Mouse (Mus musculus): Measurements from ENCODE around the gene Nap1l4. TPM values are rescaled to one million over a fixed set of nuclear protein-coding genes. Genes with fewer than 3 reads are reported as not detected.

Nap1l4 gene
- 50.0 and 50.1 TPM in 2 replicates for polyA plus RNA-seq (2012; rRNA removed)

DNA sequence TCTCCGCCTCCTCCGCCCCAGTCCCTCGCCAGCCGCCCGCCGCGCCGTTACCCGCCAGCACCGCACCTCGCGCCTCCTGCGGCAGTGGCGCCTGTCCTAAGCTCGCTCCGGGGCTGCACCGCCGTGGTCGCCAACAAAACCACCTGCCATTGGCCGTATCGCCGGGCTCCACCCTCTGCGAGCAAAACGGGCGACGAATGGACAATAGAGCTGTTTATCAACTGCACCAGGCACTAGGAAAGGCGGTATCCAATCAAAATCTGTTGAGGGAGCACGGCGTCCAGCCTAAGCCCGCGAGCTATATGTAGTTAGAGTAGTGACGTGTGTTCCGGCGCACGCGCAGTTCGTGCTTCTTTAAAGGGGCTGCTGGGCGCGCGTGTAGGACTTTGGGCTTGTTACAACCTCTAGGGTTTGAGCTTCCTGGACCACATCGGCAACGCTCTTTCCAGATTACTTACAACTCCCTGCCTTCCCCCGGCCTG is at the start of gene Nap1l4:
Nap1l4 (minus strand) TSS at position 131 of the 482 bp plus-strand sequence.
- under 1% methylated on average over 43 of the region's 43 CpGs for WGBS
- H3K4me3 ChIP-seq (ENCODE audit: extremely low read depth, insufficient read depth, insufficient read length): peak within 1 kb of the TSS; percentile 79
- TF ChIP-seq CTCF (IDR thresholded peaks at IDR 0.05; ENCODE audit: extremely low read depth, insufficient read depth, insufficient read length, insufficient replicate concordance): no peak
- peak; percentile 82 for TF ChIP-seq POLR2A (IDR thresholded peaks at IDR 0.05; ENCODE audit: low read depth, low read length)

DNA sequence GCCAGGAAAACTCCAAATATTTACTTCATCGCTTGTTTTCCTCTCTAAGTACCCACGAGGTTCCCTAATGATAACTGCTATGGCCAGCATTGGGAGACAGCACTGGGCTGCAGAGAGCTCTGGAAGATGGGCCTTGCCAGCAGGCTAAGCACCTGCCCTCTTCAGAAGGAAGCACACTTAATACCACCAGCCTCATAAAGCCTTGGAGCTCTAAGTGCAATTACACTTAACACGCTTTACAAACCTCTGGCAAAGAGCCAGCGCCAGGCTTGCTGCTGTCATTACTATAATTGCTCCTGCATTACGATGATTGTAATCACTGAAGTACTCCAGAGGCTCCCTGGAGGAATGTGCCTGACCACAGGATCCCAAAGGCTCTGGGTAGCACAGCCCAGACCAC is 46.0 kb upstream of the Nap1l4 start:
- Histone ChIP-seq H3K27me3 (ENCODE audit: control insufficient read depth, insufficient read depth, low read length) (no peaks in the 10 kb centered on the region), H3K36me3 (ENCODE audit: control insufficient read depth, insufficient read depth, low read length) (no peaks in the 10 kb centered on the region), H3K4me1 (ENCODE audit: control insufficient read depth, insufficient read depth, insufficient read length) (peaks cover 6% of the 10 kb centered on the region; the same call in 1 of the 2 replicates), H3K4me3 (ENCODE audit: extremely low read depth, insufficient read depth, insufficient read length) (no peak overlapping the region), H3K27ac (ENCODE audit: insufficient read depth, low read length) (no peak overlapping the region)
- TF ChIP-seq POLR2A (IDR thresholded peaks at IDR 0.05; ENCODE audit: low read depth, low read length): no peak
- TF ChIP-seq CTCF (IDR thresholded peaks at IDR 0.05; ENCODE audit: extremely low read depth, insufficient read depth, insufficient read length, insufficient replicate concordance): no peak
- DNase-seq (ENCODE audit: low read depth in 1 of 2, low spot score in 2 of 2): no peak
- 84% methylated on average over 5 of the region's 5 CpGs for WGBS

More for the DNA sequence above, at the start of gene Nap1l4:
- H3K27me3 ChIP-seq (ENCODE audit: control insufficient read depth, insufficient read depth, low read length): no peaks in the 10 kb centered on the region
- peak; percentile 94 to 98 for DNase-seq (ENCODE audit: low read depth in 1 of 2, low spot score in 2 of 2)
- H3K27ac ChIP-seq (ENCODE audit: insufficient read depth, low read length): peak within 1 kb of the TSS; percentile 93
- peaks cover 7% of the 10 kb centered on the region; the same call in 1 of the 2 replicates for H3K4me1 ChIP-seq (ENCODE audit: control insufficient read depth, insufficient read depth, insufficient read length)
- 0 out of 2 replicates have a peak, but pooled peaks cover 1% of the 10 kb centered on the region for H3K36me3 ChIP-seq (ENCODE audit: control insufficient read depth, insufficient read depth, low read length)

DNA sequence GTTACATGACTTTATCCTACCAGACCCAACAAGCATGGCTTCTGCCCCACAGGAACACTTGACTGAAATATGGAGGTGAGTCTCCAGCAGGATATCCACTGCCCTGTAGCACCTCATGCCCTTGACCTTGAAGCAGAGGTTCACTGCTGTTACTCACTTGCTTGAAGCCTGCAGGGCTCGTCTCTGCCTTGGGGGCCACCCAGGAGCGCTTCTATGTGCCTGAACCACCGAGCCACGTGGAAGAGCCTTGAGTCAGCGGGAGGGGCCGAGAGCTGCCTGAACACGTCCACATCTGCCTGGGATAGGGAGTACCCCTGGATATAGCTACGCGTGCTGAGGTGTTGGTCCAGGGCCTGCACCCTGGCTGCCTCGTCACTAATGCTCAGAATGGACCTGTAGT is 43.3 kb upstream of the Nap1l4 start:
- H3K36me3 ChIP-seq (ENCODE audit: control insufficient read depth, insufficient read depth, low read length): peaks cover 5% of the 10 kb centered on the region; the same call in 1 of the 2 replicates

DNA sequence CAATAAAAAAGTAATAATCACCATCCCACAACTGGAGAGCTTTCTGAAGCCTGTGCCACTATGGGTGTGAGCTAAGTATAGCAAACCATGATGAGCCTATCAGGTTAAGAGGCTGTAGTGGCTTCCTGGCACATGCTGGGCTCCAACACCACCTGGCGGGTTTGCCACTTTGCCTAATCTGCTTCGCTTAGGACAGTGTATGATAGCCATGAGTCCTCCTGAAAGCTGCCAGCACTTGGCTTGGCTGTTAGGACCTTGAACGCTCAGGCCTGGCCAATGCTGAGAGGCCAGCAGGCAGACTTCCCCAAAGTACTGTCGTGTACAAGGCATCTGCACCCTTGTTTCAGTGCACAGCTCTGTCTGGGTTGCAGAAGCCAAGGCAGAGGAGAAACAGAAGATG is 39.1 kb upstream of the Nap1l4 start:
- no peak for DNase-seq (ENCODE audit: low read depth in 1 of 2, low spot score in 2 of 2)
- TF ChIP-seq POLR2A (IDR thresholded peaks at IDR 0.05; ENCODE audit: low read depth, low read length) (no peak), CTCF (IDR thresholded peaks at IDR 0.05; ENCODE audit: extremely low read depth, insufficient read depth, insufficient read length, insufficient replicate concordance) (no peak)
- no peaks in the 10 kb centered on the region for H3K27me3 ChIP-seq (ENCODE audit: control insufficient read depth, insufficient read depth, low read length)
- WGBS: 88% methylated on average over 4 of the region's 4 CpGs
- no peak overlapping the region for H3K27ac ChIP-seq (ENCODE audit: insufficient read depth, low read length)
- no peak overlapping the region for H3K4me3 ChIP-seq (ENCODE audit: extremely low read depth, insufficient read depth, insufficient read length)
- H3K4me1 ChIP-seq (ENCODE audit: control insufficient read depth, insufficient read depth, insufficient read length): no peaks in the 10 kb centered on the region
- H3K36me3 ChIP-seq (ENCODE audit: control insufficient read depth, insufficient read depth, low read length): peaks cover 22% of the 10 kb centered on the region

More for the DNA sequence above, 43.3 kb upstream of the Nap1l4 start:
- no peak for DNase-seq (ENCODE audit: low read depth in 1 of 2, low spot score in 2 of 2)
- Histone ChIP-seq H3K4me3 (ENCODE audit: extremely low read depth, insufficient read depth, insufficient read length) (no peak overlapping the region), H3K4me1 (ENCODE audit: control insufficient read depth, insufficient read depth, insufficient read length) (no peaks in the 10 kb centered on the region), H3K27me3 (ENCODE audit: control insufficient read depth, insufficient read depth, low read length) (no peaks in the 10 kb centered on the region), H3K27ac (ENCODE audit: insufficient read depth, low read length) (no peak overlapping the region)
- TF ChIP-seq POLR2A (IDR thresholded peaks at IDR 0.05; ENCODE audit: low read depth, low read length): no peak
- TF ChIP-seq CTCF (IDR thresholded peaks at IDR 0.05; ENCODE audit: extremely low read depth, insufficient read depth, insufficient read length, insufficient replicate concordance): no peak
- 93% methylated on average over 10 of the region's 10 CpGs for WGBS

DNA sequence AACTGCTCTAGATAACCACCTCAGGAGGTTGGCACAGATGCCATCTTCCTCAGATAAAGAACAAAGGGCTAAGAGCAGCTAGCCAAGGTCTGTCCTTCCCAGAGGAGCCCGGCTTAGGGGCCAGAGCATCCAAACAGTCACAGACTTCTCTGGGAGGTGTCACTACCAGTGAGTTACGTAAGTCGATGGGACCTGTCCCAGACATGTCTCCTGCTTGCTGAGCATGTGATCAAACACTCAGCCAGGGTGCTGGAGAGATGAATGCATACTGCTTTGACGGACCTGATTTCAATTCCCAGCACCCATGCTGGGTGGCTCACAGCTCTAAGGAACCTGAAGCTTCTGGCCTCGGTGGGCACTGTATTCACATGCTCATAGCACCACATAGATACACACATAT is 38.7 kb upstream of the Nap1l4 start:
- TF ChIP-seq POLR2A (IDR thresholded peaks at IDR 0.05; ENCODE audit: low read depth, low read length): no peak
- TF ChIP-seq CTCF (IDR thresholded peaks at IDR 0.05; ENCODE audit: extremely low read depth, insufficient read depth, insufficient read length, insufficient replicate concordance): no peak
- peaks cover 24% of the 10 kb centered on the region for H3K36me3 ChIP-seq (ENCODE audit: control insufficient read depth, insufficient read depth, low read length)

DNA sequence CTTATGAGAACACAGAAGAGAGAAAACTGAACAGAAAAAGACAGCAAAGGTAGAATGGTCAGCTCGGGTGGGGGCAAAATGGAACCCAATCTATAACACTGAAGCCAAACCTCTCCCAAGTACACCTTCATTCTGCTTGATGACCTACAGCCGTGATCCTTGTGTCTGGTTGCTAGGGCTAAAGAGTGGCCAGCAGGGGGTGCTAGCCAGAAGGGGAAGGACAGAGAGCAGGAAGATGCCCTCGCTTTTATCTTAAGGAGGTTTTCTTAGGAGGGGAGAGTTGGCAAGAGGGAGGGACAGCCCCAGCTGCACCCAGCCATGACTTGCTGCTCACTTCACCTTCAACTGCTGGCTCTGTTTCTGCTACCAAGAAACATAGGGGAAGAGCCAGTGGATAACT is 35.0 kb upstream of the Nap1l4 start:
- Histone ChIP-seq H3K27me3 (ENCODE audit: control insufficient read depth, insufficient read depth, low read length) (no peaks in the 10 kb centered on the region), H3K36me3 (ENCODE audit: control insufficient read depth, insufficient read depth, low read length) (peaks cover 30% of the 10 kb centered on the region), H3K4me3 (ENCODE audit: extremely low read depth, insufficient read depth, insufficient read length) (no peak overlapping the region), H3K27ac (ENCODE audit: insufficient read depth, low read length) (no peak overlapping the region), H3K4me1 (ENCODE audit: control insufficient read depth, insufficient read depth, insufficient read length) (no peaks in the 10 kb centered on the region)
- peak; percentile 50 to 74 for DNase-seq (ENCODE audit: low read depth in 1 of 2, low spot score in 2 of 2)
- TF ChIP-seq CTCF (IDR thresholded peaks at IDR 0.05; ENCODE audit: extremely low read depth, insufficient read depth, insufficient read length, insufficient replicate concordance): peak; percentile 79; the same call in 1 of the 2 replicates
- TF ChIP-seq POLR2A (IDR thresholded peaks at IDR 0.05; ENCODE audit: low read depth, low read length): no peak
- 34% methylated on average over 3 of the region's 3 CpGs for WGBS

More for the DNA sequence above, 38.7 kb upstream of the Nap1l4 start:
- WGBS: 95% methylated on average over 5 of the region's 5 CpGs
- H3K4me3 ChIP-seq (ENCODE audit: extremely low read depth, insufficient read depth, insufficient read length): no peak overlapping the region
- no peaks in the 10 kb centered on the region for H3K4me1 ChIP-seq (ENCODE audit: control insufficient read depth, insufficient read depth, insufficient read length)
- no peaks in the 10 kb centered on the region for H3K27me3 ChIP-seq (ENCODE audit: control insufficient read depth, insufficient read depth, low read length)
- DNase-seq (ENCODE audit: low read depth in 1 of 2, low spot score in 2 of 2): no peak
- H3K27ac ChIP-seq (ENCODE audit: insufficient read depth, low read length): no peak overlapping the region

DNA sequence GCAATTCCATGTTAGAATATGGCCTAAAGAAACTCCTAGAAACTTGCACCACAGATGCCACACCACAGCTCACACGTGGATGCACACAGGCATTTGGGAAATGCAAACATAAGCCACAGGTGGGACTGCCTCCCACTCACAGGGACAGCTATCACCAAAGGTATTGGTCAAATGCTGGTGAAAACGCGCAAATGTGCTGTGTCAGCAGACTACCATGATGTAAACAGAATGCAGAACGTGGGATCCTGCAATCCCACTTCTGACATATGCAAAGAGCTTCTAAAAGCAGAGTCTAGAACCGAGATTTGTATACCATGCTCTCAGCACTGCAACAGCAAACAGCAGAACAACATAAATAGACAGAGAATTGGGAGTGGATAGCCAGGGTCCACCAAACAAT is 34.1 kb upstream of the Nap1l4 start:
- Histone ChIP-seq H3K27me3 (ENCODE audit: control insufficient read depth, insufficient read depth, low read length) (no peaks in the 10 kb centered on the region), H3K27ac (ENCODE audit: insufficient read depth, low read length) (no peak overlapping the region), H3K4me3 (ENCODE audit: extremely low read depth, insufficient read depth, insufficient read length) (no peak overlapping the region), H3K4me1 (ENCODE audit: control insufficient read depth, insufficient read depth, insufficient read length) (no peaks in the 10 kb centered on the region), H3K36me3 (ENCODE audit: control insufficient read depth, insufficient read depth, low read length) (peaks cover 29% of the 10 kb centered on the region)
- 93% methylated on average over 5 of the region's 5 CpGs for WGBS
- DNase-seq (ENCODE audit: low read depth in 1 of 2, low spot score in 2 of 2): no peak
- TF ChIP-seq POLR2A (IDR thresholded peaks at IDR 0.05; ENCODE audit: low read depth, low read length) (no peak), CTCF (IDR thresholded peaks at IDR 0.05; ENCODE audit: extremely low read depth, insufficient read depth, insufficient read length, insufficient replicate concordance) (no peak)
